Mouse (Mus musculus): ENCODE results near the gene Rab22a. TPM values are rescaled to one million over a fixed set of nuclear protein-coding genes. Genes with fewer than 3 reads are reported as not detected.

Rab22a gene
- total RNA-seq (2014; rRNA removed; ENCODE audit: low replicate concordance) (18.2 and 25.2 TPM in 2 replicates), polyA plus RNA-seq (2015; fragmentation: Nextera tagmentation; extraction: Ambion mirVana) (30.8 and 31.4 TPM in 2 replicates)

- peak within 1 kb of the TSS; percentile 75 for H3K27ac ChIP-seq (ENCODE audit: low read depth)
- ATAC-seq (ENCODE audit: insufficient read depth, low read depth), result peak; percentile 99
- peak; percentile 49; the same call in 1 of the 2 replicates for TF ChIP-seq EP300 (IDR thresholded peaks at IDR 0.05; ENCODE audit: low read depth)
- TF ChIP-seq CTCF (IDR thresholded peaks at IDR 0.05; ENCODE audit: low read depth), result no peak; the same call in 1 of the 2 replicates
- H3K36me3 ChIP-seq (replicated peaks; ENCODE audit: control insufficient read depth, insufficient read depth, low read length), result peaks cover 32% of the 10 kb centered on the region; the same call in 1 of the 2 replicates
- peak; percentile 98 for DNase-seq (ENCODE audit: low spot score)
- no peaks in the 10 kb centered on the region for H3K9me3 ChIP-seq (replicated peaks; ENCODE audit: control insufficient read depth, low read length)
- peak within 1 kb of the TSS; percentile 85 for H3K4me3 ChIP-seq (ENCODE audit: low read depth, low read length)
- WGBS, result under 1% methylated on average over 51 of the region's 55 CpGs
- peak within 1 kb of the TSS; percentile 95 for H3K4me2 ChIP-seq (ENCODE audit: low read depth, low read length)
- H3K9ac ChIP-seq (replicated peaks; ENCODE audit: low read depth, low read length), result peak within 1 kb of the TSS; percentile 93
- peaks cover 25% of the 10 kb centered on the region for H3K4me1 ChIP-seq (ENCODE audit: control insufficient read depth, insufficient read depth)
- no peaks in the 10 kb centered on the region for H3K27me3 ChIP-seq (ENCODE audit: control insufficient read depth, insufficient read depth, low read length)
Observed at GRCm38 (mm10) chr2:173659057-173659925, at the start of gene Rab22a. Gene Rab22a (plus strand): TSS chr2:173659760.

- Histone ChIP-seq H3K27me3 (ENCODE audit: control insufficient read depth, insufficient read depth, low read length) (no peaks in the 10 kb centered on the region), H3K9ac (replicated peaks; ENCODE audit: low read depth, low read length) (no peak overlapping the region), H3K36me3 (replicated peaks; ENCODE audit: control insufficient read depth, insufficient read depth, low read length) (peaks cover 25% of the 10 kb centered on the region; the same call in 1 of the 2 replicates), H3K4me3 (ENCODE audit: low read depth, low read length) (no peak overlapping the region), H3K4me1 (ENCODE audit: control insufficient read depth, insufficient read depth) (no peaks in the 10 kb centered on the region), H3K27ac (ENCODE audit: low read depth) (no peak overlapping the region), H3K9me3 (replicated peaks; ENCODE audit: control insufficient read depth, low read length) (no peaks in the 10 kb centered on the region), H3K4me2 (ENCODE audit: low read depth, low read length) (no peak overlapping the region)
- no peak for DNase-seq (ENCODE audit: low spot score)
- ATAC-seq (ENCODE audit: insufficient read depth, low read depth), result no peak
- TF ChIP-seq EP300 (IDR thresholded peaks at IDR 0.05; ENCODE audit: low read depth) (no peak), CTCF (IDR thresholded peaks at IDR 0.05; ENCODE audit: low read depth) (no peak)
- WGBS, result 91% methylated on average over 11 of the region's 11 CpGs
Observed at GRCm38 (mm10) chr2:173615378-173616081, 44.0 kb upstream of the Rab22a start.

DNA sequence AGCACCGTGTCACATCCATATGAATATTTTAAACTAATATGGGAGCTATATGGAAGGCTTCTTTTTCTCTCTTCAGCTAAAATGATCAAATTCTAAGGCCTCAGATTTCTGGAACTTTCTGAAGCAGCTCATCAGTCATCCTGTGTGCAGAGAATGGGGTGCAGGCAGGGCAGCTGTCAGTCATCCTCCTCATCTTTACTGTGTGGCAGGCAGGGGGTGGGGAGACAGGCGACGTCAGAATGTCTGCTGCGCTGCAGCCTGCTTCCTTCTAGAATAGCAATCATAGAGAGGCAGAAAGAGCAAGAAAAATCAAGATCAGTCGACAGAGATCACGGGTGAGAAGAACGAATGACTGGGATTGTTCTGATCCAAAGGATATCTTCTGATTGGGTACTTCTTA, 43.4 kb upstream of the Rab22a start:
- TF ChIP-seq EP300 (IDR thresholded peaks at IDR 0.05; ENCODE audit: low read depth) (no peak), CTCF (IDR thresholded peaks at IDR 0.05; ENCODE audit: low read depth) (no peak)
- Histone ChIP-seq H3K9me3 (replicated peaks; ENCODE audit: control insufficient read depth, low read length) (no peaks in the 10 kb centered on the region), H3K9ac (replicated peaks; ENCODE audit: low read depth, low read length) (no peak overlapping the region), H3K4me2 (ENCODE audit: low read depth, low read length) (no peak overlapping the region), H3K36me3 (replicated peaks; ENCODE audit: control insufficient read depth, insufficient read depth, low read length) (peaks cover 22% of the 10 kb centered on the region; the same call in 1 of the 2 replicates), H3K4me3 (ENCODE audit: low read depth, low read length) (no peak overlapping the region), H3K4me1 (ENCODE audit: control insufficient read depth, insufficient read depth) (no peaks in the 10 kb centered on the region), H3K27me3 (ENCODE audit: control insufficient read depth, insufficient read depth, low read length) (no peaks in the 10 kb centered on the region), H3K27ac (ENCODE audit: low read depth) (no peak overlapping the region)
- no peak for ATAC-seq (ENCODE audit: insufficient read depth, low read depth)
- DNase-seq (ENCODE audit: low spot score), result no peak
- WGBS, result 83% methylated on average over 7 of the region's 7 CpGs

- WGBS, result 88% methylated on average over 5 of the region's 5 CpGs
- TF ChIP-seq EP300 (IDR thresholded peaks at IDR 0.05; ENCODE audit: low read depth), result no peak
- TF ChIP-seq CTCF (IDR thresholded peaks at IDR 0.05; ENCODE audit: low read depth), result no peak
- Histone ChIP-seq H3K4me3 (ENCODE audit: low read depth, low read length) (no peak overlapping the region), H3K4me1 (ENCODE audit: control insufficient read depth, insufficient read depth) (no peaks in the 10 kb centered on the region), H3K36me3 (replicated peaks; ENCODE audit: control insufficient read depth, insufficient read depth, low read length) (peaks cover 12% of the 10 kb centered on the region; the same call in 1 of the 2 replicates), H3K9ac (replicated peaks; ENCODE audit: low read depth, low read length) (no peak overlapping the region), H3K27ac (ENCODE audit: low read depth) (no peak overlapping the region), H3K27me3 (ENCODE audit: control insufficient read depth, insufficient read depth, low read length) (no peaks in the 10 kb centered on the region), H3K4me2 (ENCODE audit: low read depth, low read length) (no peak overlapping the region), H3K9me3 (replicated peaks; ENCODE audit: control insufficient read depth, low read length) (no peaks in the 10 kb centered on the region)
- ATAC-seq (ENCODE audit: insufficient read depth, low read depth) (no peak), DNase-seq (ENCODE audit: low spot score) (no peak)
Observed at GRCm38 (mm10) chr2:173619132-173619531, 40.4 kb upstream of the Rab22a start.

- no peaks in the 10 kb centered on the region for H3K9me3 ChIP-seq (replicated peaks; ENCODE audit: control insufficient read depth, low read length)
- H3K4me1 ChIP-seq (ENCODE audit: control insufficient read depth, insufficient read depth), result no peaks in the 10 kb centered on the region
- DNase-seq (ENCODE audit: low spot score), result no peak
- no peak overlapping the region for H3K4me2 ChIP-seq (ENCODE audit: low read depth, low read length)
- H3K36me3 ChIP-seq (replicated peaks; ENCODE audit: control insufficient read depth, insufficient read depth, low read length), result 0 out of 2 replicates have a peak, but pooled peaks cover 3% of the 10 kb centered on the region
- no peak overlapping the region for H3K4me3 ChIP-seq (ENCODE audit: low read depth, low read length)
- no peaks in the 10 kb centered on the region for H3K27me3 ChIP-seq (ENCODE audit: control insufficient read depth, insufficient read depth, low read length)
- H3K27ac ChIP-seq (ENCODE audit: low read depth), result no peak overlapping the region
- no peak for ATAC-seq (ENCODE audit: insufficient read depth, low read depth)
- no peak overlapping the region for H3K9ac ChIP-seq (replicated peaks; ENCODE audit: low read depth, low read length)
- TF ChIP-seq EP300 (IDR thresholded peaks at IDR 0.05; ENCODE audit: low read depth), result no peak
- peak; percentile 19; the same call in 1 of the 2 replicates for TF ChIP-seq CTCF (IDR thresholded peaks at IDR 0.05; ENCODE audit: low read depth)
- 93% methylated on average over 4 of the region's 4 CpGs for WGBS
Observed at GRCm38 (mm10) chr2:173620645-173621044, 38.9 kb upstream of the Rab22a start.

Measured in heart, postnatal 0 days (tissue).